Mouse (Mus musculus) heart, embryonic 15.5 days (tissue): ENCODE results near the gene Paqr8. TPM values are rescaled to one million over a fixed set of nuclear protein-coding genes. Genes with fewer than 3 reads are reported as not detected.
A peak's percentile ranks its signal among the peaks of the same experiment; 100 is the strongest.
"Not testable (repeated sequence)": the region's sequence is repeated elsewhere in the genome, so short reads cannot be mapped to it uniquely, and the experiment has no call there.

Experiments used
- ATAC-seq: fragments of 200-750 bp; cut with Nextera tagmentation; replicated peaks from 2 replicates; pipeline ENCODE4 v1.8.0; 2017; ENCODE audit warnings: low read depth, moderate TSS enrichment; ENCODE audit not compliant: insufficient number of reproducible peaks, insufficient read depth, low FRiP score
- H3K27ac ChIP-seq: fragments of 300-500 bp; sonication (generic); 2 replicates; pipeline ENCODE4 v1.5.1; 2015; ENCODE audit warnings: mild to moderate bottlenecking, inconsistent platforms
- H3K27me3 ChIP-seq: fragments of 300-500 bp; sonication (generic); 2 replicates; pipeline ENCODE4 v1.6.1; 2015; ENCODE audit warnings: inconsistent platforms
- H3K36me3 ChIP-seq: fragments of 300-500 bp; sonication (generic); 2 replicates; pipeline ENCODE4 v1.6.1; 2015; ENCODE audit warnings: mild to moderate bottlenecking, inconsistent platforms
- H3K4me1 ChIP-seq: fragments of 300-500 bp; sonication (generic); replicated peaks from 2 replicates; pipeline ENCODE4 v1.6.1; 2015; ENCODE audit warnings: inconsistent platforms
- H3K4me2 ChIP-seq: fragments of 300-500 bp; sonication (generic); 2 replicates; pipeline ENCODE4 v1.6.1; 2015; ENCODE audit warnings: inconsistent platforms, mild to moderate bottlenecking, moderate library complexity
- H3K4me3 ChIP-seq: fragments of 300-500 bp; sonication (generic); 2 replicates; pipeline ENCODE4 v1.5.1; 2015; ENCODE audit warnings: mild to moderate bottlenecking, inconsistent platforms
- H3K9ac ChIP-seq: fragments of 300-500 bp; sonication (generic); 2 replicates; pipeline ENCODE4 v1.6.1; 2015; ENCODE audit warnings: mild to moderate bottlenecking, inconsistent platforms
- H3K9me3 ChIP-seq: fragments of 300-500 bp; sonication (generic); replicated peaks from 2 replicates; pipeline ENCODE4 v1.6.1; 2016; ENCODE audit warnings: inconsistent platforms
- WGBS: fragments of 180-500 bp; shearing (Covaris S2); methylation state at CpG from one replicate; pipeline ENCODE4 v1.1.7; 2015; ENCODE audit warnings: mixed read lengths; 5-methylcytosine and 5-hydroxymethylcytosine counted together
- polyA plus RNA-seq: library from polyadenylated mRNA; unstranded; fragments of >200 nt; fragmentation: Nextera tagmentation; extraction: Ambion mirVana; gene quantifications from 2 replicates; pipeline ENCODE4 v1.2.1, GENCODE M21; 2015

Paqr8 gene
- polyA plus RNA-seq, 1 experiment from 2014 or later = 2.2 TPM

DNA sequence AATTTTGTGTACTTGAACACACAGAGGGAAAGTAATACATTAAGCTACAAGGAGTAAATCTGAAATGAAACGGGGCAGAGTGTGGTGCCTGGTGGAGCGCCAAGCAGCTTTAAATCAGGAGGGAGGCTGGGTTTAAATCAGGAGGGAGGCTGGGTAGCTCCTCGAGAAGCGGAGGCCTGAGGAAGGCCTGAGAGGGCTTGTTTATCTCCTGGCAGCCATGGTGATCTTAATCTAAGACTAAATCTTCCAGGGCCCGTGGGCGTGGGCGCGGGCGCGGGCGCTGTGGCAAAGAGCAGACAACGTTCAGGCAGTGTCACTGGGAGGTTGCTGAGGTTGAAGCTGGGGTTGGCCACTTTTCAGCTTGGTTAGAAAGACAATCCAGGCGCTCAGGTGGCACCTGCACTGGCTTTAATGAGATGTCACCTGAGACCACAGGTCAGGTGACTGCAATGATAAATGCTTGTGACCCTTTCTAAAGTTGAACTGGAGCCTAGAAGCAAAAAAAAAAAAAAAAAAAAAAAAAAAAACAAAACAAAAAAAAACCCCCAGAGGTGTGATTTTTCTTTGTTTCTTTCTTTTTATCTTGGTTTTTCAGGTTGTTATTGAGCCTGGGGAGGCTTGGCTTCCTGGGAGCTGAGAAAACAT, 22.2 kb downstream of the Paqr8 start:
- Histone ChIP-seq H3K9me3 (no peaks in the 10 kb centered on the region), H3K4me1 (peaks cover 3% of the 10 kb centered on the region; the same call in 1 of the 2 replicates), H3K9ac (no peak overlapping the region), H3K4me3 (no peak overlapping the region), H3K27ac (no peak overlapping the region), H3K36me3 (no peaks in the 10 kb centered on the region), H3K4me2 (0 out of 2 replicates have a peak overlapping the region, but pooled peaks have one; percentile 25), H3K27me3 (no peaks in the 10 kb centered on the region)
- no peak for ATAC-seq
- WGBS = 61% methylated on average over 13 of the region's 13 CpGs

DNA sequence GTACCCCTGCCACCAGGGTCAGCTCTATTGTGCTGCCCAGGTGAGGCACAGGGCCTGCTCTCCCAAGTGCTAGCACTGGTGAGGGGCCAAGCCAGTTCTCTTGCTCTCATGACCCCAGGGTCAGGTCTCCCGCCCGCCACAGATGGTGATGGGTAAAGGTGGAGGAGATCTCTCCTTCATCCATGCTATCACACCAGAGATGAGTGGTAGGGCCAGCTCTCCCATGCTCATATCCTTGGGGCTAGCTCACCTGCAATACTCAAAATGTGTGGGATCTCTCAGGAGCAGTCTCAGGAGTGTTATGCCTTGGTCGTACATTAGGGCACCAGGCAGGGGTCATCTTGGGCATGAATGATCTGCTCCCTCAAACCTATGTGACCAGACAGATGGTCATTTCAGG, 24.4 kb downstream of the Paqr8 start:
- Histone ChIP-seq H3K36me3 (no peaks in the 10 kb centered on the region), H3K4me1 (peaks cover 3% of the 10 kb centered on the region; the same call in 1 of the 2 replicates), H3K4me2 (no peak overlapping the region), H3K9ac (no peak overlapping the region), H3K4me3 (no peak overlapping the region), H3K27me3 (no peaks in the 10 kb centered on the region), H3K9me3 (no peaks in the 10 kb centered on the region), H3K27ac (no peak overlapping the region)
- WGBS = 84% methylated on average over 3 of the region's 3 CpGs
- ATAC-seq = no peak

DNA sequence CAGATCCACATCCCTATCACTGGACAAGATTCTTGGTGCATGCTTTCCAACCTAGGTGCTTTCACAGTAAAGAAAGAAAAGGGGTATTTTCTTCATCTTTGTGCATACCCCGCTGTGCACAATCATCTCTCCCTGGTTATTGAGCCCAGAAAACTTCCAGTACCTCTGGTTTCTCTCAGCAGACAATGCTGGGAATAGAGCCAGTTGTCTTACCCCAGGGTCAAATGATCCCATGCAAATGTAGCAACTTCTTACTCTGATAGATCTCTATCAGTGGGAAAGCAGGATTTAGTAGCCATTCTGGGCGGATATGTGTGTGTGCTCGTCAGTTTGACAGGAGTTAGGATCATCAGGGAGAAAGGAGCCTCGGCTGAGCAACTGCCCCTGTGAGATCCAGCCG, 25.2 kb downstream of the Paqr8 start:
- no peak overlapping the region for H3K27ac ChIP-seq
- ATAC-seq = no peak
- H3K4me2 ChIP-seq = no peak overlapping the region
- no peak overlapping the region for H3K9ac ChIP-seq
- no peaks in the 10 kb centered on the region for H3K36me3 ChIP-seq
- no peak overlapping the region for H3K4me3 ChIP-seq
- H3K4me1 ChIP-seq = peaks cover 3% of the 10 kb centered on the region; the same call in 1 of the 2 replicates
- 78% methylated on average over 5 of the region's 5 CpGs for WGBS
- H3K27me3 ChIP-seq = no peaks in the 10 kb centered on the region
- H3K9me3 ChIP-seq = no peaks in the 10 kb centered on the region

DNA sequence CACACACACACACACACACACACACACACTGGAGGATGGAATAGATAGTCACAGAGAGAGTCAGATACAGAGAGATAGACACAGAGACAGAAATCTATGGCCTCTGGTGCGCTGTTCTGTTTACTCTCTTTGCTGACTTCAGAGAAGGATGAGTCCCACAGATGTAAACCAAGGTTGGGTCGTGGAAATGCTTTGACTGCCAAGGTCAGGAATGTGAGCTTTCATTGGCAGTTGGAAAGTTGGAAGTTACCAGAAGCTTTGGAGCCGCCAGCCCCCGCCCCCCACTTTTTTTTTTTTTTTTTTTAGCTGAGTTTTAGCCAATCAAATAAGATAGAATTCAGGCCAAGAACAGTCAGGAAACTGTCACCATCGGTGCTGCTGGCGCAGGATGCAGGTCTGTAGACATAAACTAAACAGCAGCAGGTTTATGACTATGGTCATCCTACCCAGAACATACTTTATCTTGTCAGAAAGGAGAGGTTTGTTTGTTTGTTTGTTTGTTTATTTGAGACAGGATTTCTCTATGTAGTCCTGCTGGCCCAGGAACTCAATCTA, 27.2 kb downstream of the Paqr8 start:
- ATAC-seq = no peak
- Histone ChIP-seq H3K27ac (no peak overlapping the region), H3K4me2 (no peak overlapping the region), H3K4me1 (peaks cover 5% of the 10 kb centered on the region), H3K9me3 (no peaks in the 10 kb centered on the region), H3K36me3 (no peaks in the 10 kb centered on the region), H3K27me3 (no peaks in the 10 kb centered on the region), H3K4me3 (no peak overlapping the region), H3K9ac (no peak overlapping the region)
- 71% methylated on average over 6 of the region's 6 CpGs for WGBS

DNA sequence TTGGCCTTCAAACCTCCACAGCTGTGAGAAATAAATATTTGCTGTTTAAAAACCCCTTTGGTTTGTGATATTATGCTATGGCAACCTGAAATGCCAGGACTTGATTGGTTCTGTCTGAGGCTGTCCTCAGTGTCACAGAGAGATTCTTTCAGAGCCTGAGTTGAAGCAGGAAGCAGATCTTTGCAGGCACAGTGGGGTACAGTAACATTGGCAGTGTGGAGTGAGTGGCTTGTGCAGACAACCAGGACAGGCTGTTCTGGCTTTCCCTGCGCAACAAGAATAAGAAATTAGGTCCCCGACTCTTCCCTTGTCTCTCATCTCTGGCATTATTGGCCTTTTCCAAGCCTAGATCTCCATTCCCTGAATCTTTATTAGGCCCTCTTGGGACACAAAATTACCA, 29.3 kb downstream of the Paqr8 start:
- H3K27me3 ChIP-seq = no peaks in the 10 kb centered on the region
- no peak overlapping the region for H3K4me2 ChIP-seq
- H3K9me3 ChIP-seq = no peaks in the 10 kb centered on the region
- ATAC-seq = no peak
- peaks cover 15% of the 10 kb centered on the region for H3K4me1 ChIP-seq
- H3K27ac ChIP-seq = no peak overlapping the region
- H3K36me3 ChIP-seq = no peaks in the 10 kb centered on the region
- no peak overlapping the region for H3K9ac ChIP-seq
- 83% methylated on average over 2 of the region's 2 CpGs for WGBS
- H3K4me3 ChIP-seq = no peak overlapping the region

DNA sequence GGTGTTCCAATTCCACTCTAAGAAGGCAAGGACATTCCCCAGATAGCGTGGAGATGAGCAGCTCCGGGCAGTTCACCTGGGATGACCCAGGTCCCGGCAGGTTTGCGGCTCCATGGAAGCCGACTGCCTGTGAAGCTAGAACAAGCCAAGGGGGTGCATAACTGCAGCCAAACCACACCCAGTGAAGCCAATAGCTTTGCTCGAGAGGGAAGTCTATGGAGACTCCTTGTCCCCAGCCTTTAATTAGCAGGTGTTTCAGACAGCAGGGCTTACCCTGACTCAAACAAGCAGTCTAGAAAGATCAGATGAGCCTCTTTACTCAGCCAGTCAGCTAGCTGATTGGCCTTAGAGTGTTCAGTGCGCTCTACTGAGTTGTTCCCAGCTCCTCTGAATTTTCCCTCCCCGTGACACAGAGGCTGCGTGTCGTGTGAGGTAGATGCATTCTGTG, 30.7 kb downstream of the Paqr8 start:
- no peaks in the 10 kb centered on the region for H3K27me3 ChIP-seq
- ATAC-seq = no peak
- H3K9ac ChIP-seq = no peak overlapping the region
- peaks cover 15% of the 10 kb centered on the region for H3K4me1 ChIP-seq
- no peaks in the 10 kb centered on the region for H3K36me3 ChIP-seq
- WGBS = 73% methylated on average over 10 of the region's 10 CpGs
- no peak overlapping the region for H3K4me2 ChIP-seq
- H3K9me3 ChIP-seq = no peaks in the 10 kb centered on the region
- H3K27ac ChIP-seq = no peak overlapping the region
- H3K4me3 ChIP-seq = no peak overlapping the region

DNA sequence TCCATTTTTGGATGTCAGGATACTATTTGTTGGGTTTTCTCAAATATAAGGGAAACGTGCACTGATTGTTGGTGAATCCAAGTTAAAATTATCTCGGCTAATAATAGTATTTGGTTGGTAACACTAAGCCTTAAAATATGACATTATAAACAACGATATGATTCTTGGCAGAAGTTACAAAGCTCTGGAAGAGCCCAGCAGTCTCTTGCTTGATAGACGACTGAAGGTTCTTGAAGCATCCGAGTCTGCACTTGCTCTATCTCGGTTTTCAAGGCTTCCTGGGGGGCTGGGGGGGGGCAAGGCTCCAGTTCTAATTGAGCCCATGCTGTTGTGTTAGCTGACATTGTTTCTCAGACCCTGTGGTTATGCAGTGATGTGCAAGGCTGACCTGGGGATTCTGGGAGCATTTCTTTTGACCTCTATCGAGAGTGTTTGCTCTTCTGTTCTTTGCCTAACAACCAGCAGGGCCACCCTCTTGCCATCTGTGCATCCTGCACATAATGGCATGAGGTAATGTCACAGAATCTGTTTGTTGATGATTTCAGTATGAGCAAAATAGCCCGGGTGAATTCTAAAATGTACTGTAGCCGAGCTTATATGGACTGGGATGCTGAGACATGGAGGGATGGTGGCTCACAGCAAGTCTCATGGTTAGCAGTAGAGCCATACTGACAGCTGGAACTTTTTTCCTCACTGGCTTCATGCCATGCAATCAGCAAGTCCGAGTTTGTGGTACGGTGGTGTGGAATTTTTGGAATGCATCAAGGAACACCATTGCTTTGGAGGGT, 32.4 kb downstream of the Paqr8 start:
- Histone ChIP-seq H3K4me3 (peak overlapping the region; percentile 12), H3K4me2 (peak overlapping the region; percentile 42), H3K27ac (peak overlapping the region; percentile 21), H3K4me1 (peaks cover 15% of the 10 kb centered on the region), H3K36me3 (no peaks in the 10 kb centered on the region), H3K9me3 (no peaks in the 10 kb centered on the region), H3K27me3 (no peaks in the 10 kb centered on the region), H3K9ac (no peak overlapping the region)
- WGBS = 25% methylated on average over 11 of the region's 11 CpGs
- ATAC-seq = no peak

DNA sequence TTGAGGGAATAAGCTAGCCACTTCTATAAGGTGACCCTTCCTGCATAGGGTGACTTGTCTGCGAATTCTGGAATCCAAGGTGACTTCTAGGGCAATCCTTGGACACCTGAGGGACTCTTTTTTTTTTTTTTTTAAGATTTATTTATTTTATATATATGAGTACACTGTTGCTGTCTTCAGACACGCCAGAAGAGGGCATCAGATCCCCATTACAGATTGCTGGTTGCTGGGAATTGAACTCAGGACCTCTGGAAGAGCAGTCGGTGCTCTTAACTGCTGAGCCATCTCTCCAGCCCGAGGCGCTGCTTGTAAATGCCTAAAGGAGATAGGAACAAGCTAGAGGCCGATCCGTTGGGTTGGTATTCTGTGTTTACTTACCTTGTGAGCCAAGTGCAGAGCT, 34.9 kb downstream of the Paqr8 start:
- WGBS = 82% methylated on average over 7 of the region's 7 CpGs
- H3K9ac ChIP-seq, H3K27ac ChIP-seq, H3K4me2 ChIP-seq, ATAC-seq, H3K36me3 ChIP-seq, H3K27me3 ChIP-seq, H3K4me3 ChIP-seq, H3K9me3 ChIP-seq: not testable (repeated sequence)
- peaks cover 15% of the 10 kb centered on the region for H3K4me1 ChIP-seq

DNA sequence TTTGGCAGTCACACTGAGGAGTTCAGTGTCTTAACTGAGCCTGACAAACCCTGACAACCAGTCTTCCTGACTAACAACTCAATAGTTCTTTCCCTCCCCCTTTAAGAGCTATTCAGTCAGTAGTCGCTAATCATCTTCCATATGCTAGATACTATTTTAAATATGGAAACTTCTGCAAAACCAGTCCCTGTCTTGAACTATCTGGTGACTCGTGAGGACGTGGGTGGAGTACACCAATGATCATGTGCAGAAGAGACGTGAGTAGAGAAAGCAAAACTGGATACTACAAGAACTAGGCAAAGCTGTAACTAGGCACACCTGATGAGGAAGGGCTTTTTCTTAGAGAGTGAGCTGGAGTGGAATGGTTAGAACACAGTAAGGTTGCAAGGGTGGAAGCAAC, 35.5 kb downstream of the Paqr8 start:
- Histone ChIP-seq H3K9ac (no peak overlapping the region), H3K4me2 (no peak overlapping the region), H3K27ac (no peak overlapping the region), H3K9me3 (no peaks in the 10 kb centered on the region), H3K4me3 (no peak overlapping the region), H3K36me3 (no peaks in the 10 kb centered on the region), H3K4me1 (peaks cover 15% of the 10 kb centered on the region), H3K27me3 (no peaks in the 10 kb centered on the region)
- WGBS = 80% methylated on average over 4 of the region's 4 CpGs
- no peak for ATAC-seq

DNA sequence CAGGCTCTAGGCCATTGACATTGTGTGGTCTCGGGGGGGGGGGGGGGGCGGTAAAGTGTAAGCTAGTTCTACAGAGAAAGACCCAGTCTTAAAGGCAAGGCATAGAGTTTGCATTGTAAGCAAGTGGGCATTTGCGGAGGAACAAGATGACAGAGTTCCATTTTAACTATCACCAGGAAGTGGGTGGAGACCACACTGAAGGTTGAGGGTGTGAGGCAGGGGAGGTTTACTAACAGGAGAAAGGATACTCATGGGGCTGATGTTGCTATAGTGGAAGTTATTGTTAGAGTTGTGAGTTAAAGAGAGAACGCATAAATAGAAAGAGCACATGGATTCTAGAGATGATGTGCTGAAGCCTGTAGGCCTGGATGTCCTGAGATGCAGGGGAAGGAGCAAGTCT, 36.0 kb downstream of the Paqr8 start:
- no peaks in the 10 kb centered on the region for H3K27me3 ChIP-seq
- H3K4me2 ChIP-seq = no peak overlapping the region
- no peak overlapping the region for H3K4me3 ChIP-seq
- peaks cover 15% of the 10 kb centered on the region for H3K4me1 ChIP-seq
- no peaks in the 10 kb centered on the region for H3K9me3 ChIP-seq
- 66% methylated on average over 4 of the region's 4 CpGs for WGBS
- no peak overlapping the region for H3K27ac ChIP-seq
- H3K9ac ChIP-seq = no peak overlapping the region
- ATAC-seq = no peak
- no peaks in the 10 kb centered on the region for H3K36me3 ChIP-seq

DNA sequence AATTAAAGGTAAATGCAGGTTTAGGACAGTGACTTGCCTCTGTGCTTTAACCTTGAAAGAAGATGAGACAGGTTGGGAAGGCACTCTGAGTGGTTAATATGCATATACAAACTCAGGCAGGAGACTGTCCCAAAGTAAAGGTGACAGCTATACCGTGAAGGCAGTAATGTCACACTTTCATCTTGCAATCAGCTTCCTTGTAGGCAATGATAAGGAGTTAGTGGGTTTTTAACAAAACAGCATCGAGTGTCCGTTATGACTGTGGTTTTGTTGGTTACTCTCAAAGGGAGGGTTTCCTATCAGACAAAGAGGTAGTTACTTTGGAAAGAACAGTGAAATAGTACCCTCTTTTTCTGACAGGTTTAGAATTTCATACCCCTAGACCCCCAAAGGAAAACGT, 38.1 kb downstream of the Paqr8 start:
- H3K4me1 ChIP-seq = peaks cover 2% of the 10 kb centered on the region
- H3K27ac ChIP-seq = no peak overlapping the region
- no peak overlapping the region for H3K4me2 ChIP-seq
- H3K9ac ChIP-seq = no peak overlapping the region
- H3K36me3 ChIP-seq = no peaks in the 10 kb centered on the region
- no peak overlapping the region for H3K4me3 ChIP-seq
- no peaks in the 10 kb centered on the region for H3K9me3 ChIP-seq
- 71% methylated on average over 4 of the region's 4 CpGs for WGBS
- no peak for ATAC-seq
- no peaks in the 10 kb centered on the region for H3K27me3 ChIP-seq
